Mouse (Mus musculus): Measurements from ENCODE around the gene Gm7714. TPM values are rescaled to one million over a fixed set of nuclear protein-coding genes. Genes with fewer than 3 reads are reported as not detected.
"Not testable (repeated sequence)": the region's sequence is repeated elsewhere in the genome, so short reads cannot be mapped to it uniquely, and the experiment has no call there.

Gm7714 gene
- not detected in 2 replicates for polyA plus RNA-seq (2015; fragmentation: Nextera tagmentation; extraction: Ambion mirVana)

- H3K4me2 ChIP-seq = no peak within 1 kb of the TSS
- 66% methylated on average over 1 of the region's 1 CpGs for WGBS
- no peak for ATAC-seq (ENCODE audit: extremely low read depth, insufficient number of reproducible peaks, low FRiP score, low TSS enrichment)
- H3K9ac ChIP-seq = no peak within 1 kb of the TSS
- H3K9me3 ChIP-seq = no peaks in the 10 kb centered on the region
- H3K27ac ChIP-seq (replicated peaks) = no peak within 1 kb of the TSS
- H3K36me3 ChIP-seq = no peaks in the 10 kb centered on the region
- no peak within 1 kb of the TSS for H3K4me3 ChIP-seq
- no peaks in the 10 kb centered on the region for H3K4me1 ChIP-seq
- H3K27me3 ChIP-seq (replicated peaks) = no peaks in the 10 kb centered on the region
Measured at GRCm38 (mm10) chr5:88268619-88269018, at the start of gene Gm7714. Gene Gm7714 (plus strand): TSS chr5:88268919.

GRCm38 (mm10) chr5:88256475-88256874 is 12.2 kb upstream of the Gm7714 start:
- Histone ChIP-seq H3K36me3 (no peaks in the 10 kb centered on the region), H3K4me3 (no peak overlapping the region), H3K27me3 (replicated peaks) (no peaks in the 10 kb centered on the region), H3K9me3 (peaks cover 9% of the 10 kb centered on the region; the same call in 1 of the 2 replicates), H3K4me2 (no peak overlapping the region), H3K9ac (no peak overlapping the region), H3K27ac (replicated peaks) (no peak overlapping the region), H3K4me1 (no peaks in the 10 kb centered on the region)
- 79% methylated on average over 1 of the region's 1 CpGs for WGBS
- no peak for ATAC-seq (ENCODE audit: extremely low read depth, insufficient number of reproducible peaks, low FRiP score, low TSS enrichment)

GRCm38 (mm10) chr5:88311307-88311706 is 42.6 kb downstream of the Gm7714 start:
- H3K9me3 ChIP-seq; H3K27ac ChIP-seq (replicated peaks); H3K27me3 ChIP-seq (replicated peaks); H3K4me1 ChIP-seq; H3K9ac ChIP-seq; H3K4me2 ChIP-seq; H3K4me3 ChIP-seq; H3K36me3 ChIP-seq; ATAC-seq (ENCODE audit: extremely low read depth, insufficient number of reproducible peaks, low FRiP score, low TSS enrichment): not testable (repeated sequence)
- WGBS = 60% methylated on average over 3 of the region's 3 CpGs

- H3K27ac ChIP-seq (replicated peaks) = no peak within 1 kb of the TSS
- H3K4me3 ChIP-seq = no peak within 1 kb of the TSS
- H3K4me2 ChIP-seq = no peak within 1 kb of the TSS
- H3K9me3 ChIP-seq = no peaks in the 10 kb centered on the region
- no peak within 1 kb of the TSS for H3K9ac ChIP-seq
- no peaks in the 10 kb centered on the region for H3K27me3 ChIP-seq (replicated peaks)
- no peak for ATAC-seq (ENCODE audit: extremely low read depth, insufficient number of reproducible peaks, low FRiP score, low TSS enrichment)
- no peaks in the 10 kb centered on the region for H3K4me1 ChIP-seq
- 83% methylated on average over 1 of the region's 1 CpGs for WGBS
- no peaks in the 10 kb centered on the region for H3K36me3 ChIP-seq
Measured at GRCm38 (mm10) chr5:88317012-88317411, 48.3 kb downstream of the Gm7714 start, which contains the start of gene Prol1. Gene Prol1 (plus strand): TSS chr5:88317312.

Other genes with a start within 250 kb of the Gm7714 start
- gene Smr2, start 182.4 kb upstream of the Gm7714 start, polyA plus RNA-seq (2015; fragmentation: Nextera tagmentation; extraction: Ambion mirVana) = not detected in 2 replicates
- not detected in 2 replicates for gene Gm11116, start 157.4 kb upstream of the Gm7714 start, polyA plus RNA-seq (2015; fragmentation: Nextera tagmentation; extraction: Ambion mirVana)
- not detected in 2 replicates for gene Gm11115, start 114.8 kb upstream of the Gm7714 start, polyA plus RNA-seq (2015; fragmentation: Nextera tagmentation; extraction: Ambion mirVana)
- gene Prol1, start 48.4 kb downstream of the Gm7714 start, polyA plus RNA-seq (2015; fragmentation: Nextera tagmentation; extraction: Ambion mirVana) = not detected in 2 replicates
- gene Amtn, start 107.2 kb downstream of the Gm7714 start, polyA plus RNA-seq (2015; fragmentation: Nextera tagmentation; extraction: Ambion mirVana) = not detected in 2 replicates
- not detected in 2 replicates for gene Ambn, start 187.1 kb downstream of the Gm7714 start, polyA plus RNA-seq (2015; fragmentation: Nextera tagmentation; extraction: Ambion mirVana)
- gene Enam, start 219.1 kb downstream of the Gm7714 start, polyA plus RNA-seq (2015; fragmentation: Nextera tagmentation; extraction: Ambion mirVana) = not detected in 2 replicates

Measured in heart, embryonic 13.5 days (tissue).